Mouse (Mus musculus) kidney, postnatal 36 days (tissue): Measurements from ENCODE around the gene Zdhhc1.

Source experiments
- DNase-seq, 2 experiments: peaks; one replicate each; pipeline ENCODE4 v3.0.0; 2021 to 2022; ENCODE audit warnings: mixed read lengths in 2 of 2

Gene Zdhhc1

GRCm38 (mm10) chr8:105516018-105516645, 19.4 kb upstream of the Zdhhc1 start:
- DNase-seq = peak; percentile 84 to 88

- no peak for DNase-seq
Observed at GRCm38 (mm10) chr8:105514656-105515055, 18.0 kb upstream of the Zdhhc1 start.

GRCm38 (mm10) chr8:105514194-105514593, 17.5 kb upstream of the Zdhhc1 start:
- no peak for DNase-seq

GRCm38 (mm10) chr8:105509997-105510735, 13.5 kb upstream of the Zdhhc1 start:
- DNase-seq = no peak

- no peak for DNase-seq
Observed at GRCm38 (mm10) chr8:105508758-105509157, 12.1 kb upstream of the Zdhhc1 start.

- no peak for DNase-seq
Observed at GRCm38 (mm10) chr8:105506977-105507376, 10.3 kb upstream of the Zdhhc1 start.

- DNase-seq = peak in 1 of 2 experiments; percentile 66
Observed at GRCm38 (mm10) chr8:105504617-105505016, 7.9 kb upstream of the Zdhhc1 start.

- no peak for DNase-seq
Observed at GRCm38 (mm10) chr8:105499787-105500186, 3.1 kb upstream of the Zdhhc1 start.

GRCm38 (mm10) chr8:105495350-105496302, 1.1 kb downstream of the Zdhhc1 start:
- DNase-seq = no peak

GRCm38 (mm10) chr8:105494566-105494965, 2.1 kb downstream of the Zdhhc1 start:
- DNase-seq = no peak

- no peak for DNase-seq
Observed at GRCm38 (mm10) chr8:105493495-105493894, 3.2 kb downstream of the Zdhhc1 start.

GRCm38 (mm10) chr8:105489281-105489680, 7.4 kb downstream of the Zdhhc1 start:
- no peak for DNase-seq

- no peak for DNase-seq
Observed at GRCm38 (mm10) chr8:105488082-105488481, 8.6 kb downstream of the Zdhhc1 start.

- peak; percentile 87 to 90 for DNase-seq
Observed at GRCm38 (mm10) chr8:105484392-105484791, 12.3 kb downstream of the Zdhhc1 start.

GRCm38 (mm10) chr8:105484030-105484368, 12.7 kb downstream of the Zdhhc1 start:
- DNase-seq = no peak

GRCm38 (mm10) chr8:105483212-105484029, 13.3 kb downstream of the Zdhhc1 start:
- DNase-seq = peak in 1 of 2 experiments; percentile 63

GRCm38 (mm10) chr8:105482123-105482522, 14.6 kb downstream of the Zdhhc1 start:
- DNase-seq = no peak

GRCm38 (mm10) chr8:105481453-105481852, 15.2 kb downstream of the Zdhhc1 start:
- peak in 1 of 2 experiments; percentile 69 for DNase-seq

GRCm38 (mm10) chr8:105481013-105481412, 15.7 kb downstream of the Zdhhc1 start:
- no peak for DNase-seq

GRCm38 (mm10) chr8:105477792-105478191, 18.9 kb downstream of the Zdhhc1 start:
- DNase-seq = no peak

GRCm38 (mm10) chr8:105476628-105477413, 19.9 kb downstream of the Zdhhc1 start:
- DNase-seq = peak; percentile 73 to 83

- DNase-seq = no peak
Observed at GRCm38 (mm10) chr8:105476161-105476560, 20.5 kb downstream of the Zdhhc1 start.
